Mouse (Mus musculus) heart, postnatal 36 days (tissue): ENCODE data around the gene Synm. TPM values are rescaled to one million over a fixed set of nuclear protein-coding genes. Genes with fewer than 3 reads are reported as not detected.

Source experiments
- DNase-seq, 2 experiments: peaks; one replicate each; pipeline ENCODE4 v3.0.0; 2021 to 2022
- intact Hi-C: fragments of 180-260 bp; cut with DNase I; formaldehyde crosslinking; loops from one replicate; pipeline ENCODE4 v1.15.1; 2025
- total RNA-seq, 2 experiments: library from RNA; stranded (reverse); gene quantifications; 2 replicates each; pipeline ENCODE4 v1.2.3; 2021

Synm gene
- total RNA-seq, 2 experiments from 2014 or later = 8.9 to 9.7 TPM

GRCm38 (mm10) chr7:67755366-67755765 lies 4.2 kb downstream of the Synm start:
- no peak for DNase-seq
- intact Hi-C loops = loop anchor here (10.0 kb wide), 2 partner anchors 51 to 531 kb away; partner anchors contain the start of gene Lysmd4

- intact Hi-C loops = loop anchor here (10.0 kb wide), 2 partner anchors 50 to 530 kb away; partner anchors contain the start of gene Lysmd4
- peak; percentile 45 to 47 for DNase-seq
Measured at GRCm38 (mm10) chr7:67754606-67755005, 4.9 kb downstream of the Synm start.

GRCm38 (mm10) chr7:67749441-67750239 lies 9.9 kb downstream of the Synm start:
- intact Hi-C loops = loop anchor here (10.0 kb wide), 2 partner anchors 45 to 525 kb away; partner anchors contain the start of gene Lysmd4
- DNase-seq = no peak

- intact Hi-C loops = no loop called here
- no peak for DNase-seq
Measured at GRCm38 (mm10) chr7:67747731-67748305, 11.7 kb downstream of the Synm start.

DNA sequence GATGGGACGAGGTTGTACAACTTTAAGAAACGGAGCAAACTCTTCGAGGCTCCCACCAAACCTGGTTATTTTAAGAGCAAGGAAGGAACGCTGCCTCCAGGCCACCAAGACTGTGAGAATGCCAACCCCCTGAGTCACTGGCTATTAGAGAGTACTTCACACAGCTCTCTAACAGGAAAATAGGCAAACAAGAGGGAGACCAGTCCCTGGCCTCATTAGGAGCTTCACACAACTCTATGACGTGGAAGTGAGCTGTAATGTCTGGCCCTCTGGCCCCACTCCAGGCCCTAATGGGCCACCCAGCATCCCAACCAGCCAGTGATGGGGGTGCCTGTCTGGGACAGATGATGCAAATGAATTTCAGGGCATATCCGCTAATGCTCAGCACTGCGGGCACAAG lies 17.8 kb downstream of the Synm start:
- intact Hi-C loops = no loop called here

DNA sequence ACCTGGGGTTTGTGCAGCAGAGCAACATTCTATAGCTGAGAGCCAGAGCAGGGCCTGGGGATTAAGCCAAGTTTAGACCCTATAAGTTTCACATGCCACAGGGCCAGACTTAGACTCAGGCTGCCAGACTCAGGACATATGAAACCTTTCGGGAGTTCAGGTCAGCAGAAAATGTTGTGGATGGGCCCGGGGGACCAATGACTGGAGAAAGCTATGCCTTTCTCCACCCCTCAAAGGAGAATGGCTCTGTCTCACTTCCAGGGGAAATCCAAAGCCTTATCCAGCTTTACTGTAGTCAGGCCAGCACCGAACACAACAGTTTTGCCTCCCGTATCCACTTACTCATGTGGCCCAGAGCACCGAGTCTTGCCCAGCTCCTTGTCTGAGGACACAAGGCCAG lies 18.7 kb downstream of the Synm start:
- intact Hi-C loops = no loop called here
- no peak for DNase-seq

More for the DNA sequence above, 17.8 kb downstream of the Synm start:
- DNase-seq = peak in 1 of 2 experiments; percentile 18

GRCm38 (mm10) chr7:67740382-67740781 lies 19.2 kb downstream of the Synm start:
- intact Hi-C loops = no loop called here
- DNase-seq = peak in 1 of 2 experiments; percentile 23

GRCm38 (mm10) chr7:67732276-67732675 lies 27.3 kb downstream of the Synm start:
- no peak for DNase-seq
- intact Hi-C loops = no loop called here

DNA sequence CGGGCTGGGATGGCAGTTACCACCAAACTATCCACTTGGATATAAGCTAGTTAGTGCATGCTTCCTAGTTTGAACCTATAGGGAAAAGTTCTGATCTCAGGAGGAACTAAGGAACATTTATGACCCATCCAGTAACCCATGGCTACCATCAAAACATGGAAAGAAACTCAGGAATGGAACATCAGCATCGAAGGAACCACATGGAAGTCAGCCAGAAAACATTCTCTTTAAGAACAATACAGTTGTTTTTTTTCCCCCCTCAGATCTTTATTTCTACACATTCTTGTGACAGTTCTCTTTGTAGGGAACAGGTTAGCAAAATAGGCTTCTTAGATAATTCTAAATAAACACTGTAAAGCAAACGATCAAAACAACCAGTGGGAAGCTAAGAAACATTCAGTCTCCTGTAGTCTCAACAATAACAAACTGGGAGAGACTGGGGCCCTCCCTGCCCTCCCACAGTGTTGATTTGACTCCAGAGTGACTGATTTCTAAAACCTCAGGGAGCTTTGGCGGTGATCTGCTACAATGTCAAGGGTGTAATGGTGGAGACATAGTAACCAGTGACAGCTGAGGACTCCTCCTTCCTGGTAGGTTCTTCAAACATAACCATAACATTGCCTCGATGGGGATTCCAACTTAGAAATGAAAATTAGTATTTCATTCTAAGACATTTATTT lies 29.0 kb downstream of the Synm start:
- intact Hi-C loops = no loop called here
- no peak for DNase-seq

- no peak for DNase-seq
- intact Hi-C loops = no loop called here
Measured at GRCm38 (mm10) chr7:67728809-67729208, 30.7 kb downstream of the Synm start.

DNA sequence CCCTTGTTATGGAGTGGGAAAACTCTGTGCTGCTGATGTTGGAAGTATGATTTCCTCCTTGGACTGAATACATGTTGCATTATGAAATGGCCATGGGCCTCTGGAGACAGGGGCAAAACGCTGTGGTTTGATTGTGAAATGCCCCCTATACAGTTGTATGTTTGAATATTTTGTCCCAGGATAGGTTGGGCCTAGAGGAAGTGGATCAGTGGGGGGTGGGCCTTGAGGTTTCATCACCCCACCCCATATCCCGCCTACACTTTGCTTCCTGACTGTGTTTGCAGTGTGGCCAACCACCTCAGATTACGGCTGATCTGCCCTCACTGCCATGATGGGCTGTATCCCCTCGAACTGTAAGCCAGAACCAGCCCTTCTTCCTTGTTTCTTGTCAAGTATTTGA lies 31.3 kb downstream of the Synm start:
- DNase-seq = no peak
- intact Hi-C loops = no loop called here

DNA sequence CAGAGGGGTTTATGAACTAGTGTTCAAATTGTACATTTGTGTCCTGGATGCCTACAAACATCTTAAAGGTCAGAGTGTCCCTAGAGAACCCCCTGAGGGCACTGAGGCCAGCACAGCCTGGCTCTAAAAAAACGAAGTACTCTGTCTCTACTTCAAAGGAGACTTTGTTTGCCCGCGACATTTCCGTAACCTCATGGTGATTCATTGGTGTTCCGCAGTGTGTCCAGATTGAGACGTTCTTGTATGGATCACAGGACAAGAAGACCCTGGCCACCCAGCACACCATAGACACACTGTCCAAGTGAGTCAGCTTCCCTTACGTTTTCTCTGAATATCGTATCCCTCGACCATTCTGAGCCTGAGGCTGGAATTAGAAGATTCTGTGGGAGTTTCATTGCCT lies 34.5 kb downstream of the Synm start:
- intact Hi-C loops = loop anchor here (2.0 kb wide), 1 partner anchor 34 kb away; the partner anchor contains the start of gene Synm
- no peak for DNase-seq

DNA sequence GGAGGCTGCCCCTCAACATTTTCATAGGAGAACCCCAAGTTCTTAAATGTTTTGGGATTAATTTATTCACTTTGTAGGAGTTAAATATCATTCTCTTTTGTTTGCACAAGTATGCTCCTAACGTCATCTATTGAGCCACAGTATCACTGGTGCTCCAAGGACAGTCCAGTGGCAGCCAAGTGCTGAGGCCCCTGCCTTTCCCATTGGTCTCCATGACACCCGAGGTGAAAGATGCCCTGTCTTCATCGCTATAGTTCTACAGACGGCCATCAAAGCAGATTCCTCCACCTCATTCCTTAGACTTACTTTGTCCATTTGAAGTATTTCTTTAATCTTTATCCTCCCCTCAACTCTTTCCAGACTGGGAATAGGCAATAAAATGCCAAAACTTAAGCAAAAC lies 35.0 kb downstream of the Synm start:
- intact Hi-C loops = loop anchor here (2.0 kb wide), 1 partner anchor 34 kb away; the partner anchor contains the start of gene Synm
- DNase-seq = no peak

GRCm38 (mm10) chr7:67722163-67722562 lies 37.4 kb downstream of the Synm start:
- intact Hi-C loops = no loop called here

DNA sequence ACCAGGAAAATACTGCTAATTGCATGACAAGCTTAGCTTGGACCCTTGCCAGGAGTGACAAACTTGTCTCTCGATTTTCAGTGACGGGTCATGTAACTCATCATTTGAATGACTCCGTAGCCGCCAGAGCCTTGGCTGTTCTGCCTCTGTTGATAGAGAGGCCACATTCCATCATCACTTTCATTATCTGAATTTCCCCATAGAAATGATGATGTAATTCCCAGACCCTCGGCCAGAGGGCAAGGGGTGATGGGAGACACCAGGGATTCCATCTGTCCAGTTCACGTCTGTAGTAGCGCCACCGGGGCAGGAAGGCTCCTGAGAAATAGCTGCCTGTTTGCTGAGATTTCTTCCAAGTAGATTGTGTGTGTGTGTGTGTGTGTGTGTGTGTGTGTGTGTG lies 40.7 kb downstream of the Synm start:
- intact Hi-C loops = no loop called here
- no peak for DNase-seq

More at GRCm38 (mm10) chr7:67722163-67722562, 37.4 kb downstream of the Synm start:
- DNase-seq = no peak

- DNase-seq = no peak
- intact Hi-C loops = no loop called here
Measured at GRCm38 (mm10) chr7:67717520-67717919, 42.0 kb downstream of the Synm start.

- intact Hi-C loops = no loop called here
- no peak for DNase-seq
Measured at GRCm38 (mm10) chr7:67716925-67717324, 42.6 kb downstream of the Synm start.

DNA sequence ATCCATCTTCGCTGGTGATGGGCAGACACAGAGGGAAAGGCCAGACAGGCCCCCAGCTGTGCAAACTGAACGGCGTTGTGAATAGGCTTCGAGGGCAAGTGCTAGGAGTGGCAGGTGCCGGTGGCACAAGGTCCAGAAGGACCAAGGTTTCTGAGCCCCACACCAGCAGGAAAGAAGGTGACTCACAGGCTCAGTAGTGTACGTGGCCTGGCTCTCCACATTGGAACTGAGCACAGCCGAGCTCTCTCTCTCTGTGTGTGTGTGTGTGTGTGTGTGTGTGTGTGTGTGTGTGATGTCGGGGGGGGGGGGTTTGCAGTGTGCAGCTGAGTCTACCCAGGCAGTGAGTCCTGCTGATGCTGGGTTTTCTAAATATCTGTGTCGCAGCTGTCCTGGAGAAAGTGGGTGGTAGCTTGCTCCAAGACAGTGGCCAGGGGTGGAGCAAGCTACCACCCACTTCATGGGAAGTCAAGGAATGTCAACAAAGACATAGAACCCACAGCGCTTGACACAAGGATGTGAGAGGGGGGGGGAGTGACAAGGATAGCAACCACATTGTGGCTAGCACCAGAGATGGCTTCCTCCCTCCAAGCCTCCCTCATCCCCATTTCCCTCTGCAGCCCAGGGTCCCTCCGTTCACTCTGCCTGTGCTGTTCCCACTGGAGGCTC lies 43.2 kb downstream of the Synm start:
- no peak for DNase-seq
- intact Hi-C loops = no loop called here

DNA sequence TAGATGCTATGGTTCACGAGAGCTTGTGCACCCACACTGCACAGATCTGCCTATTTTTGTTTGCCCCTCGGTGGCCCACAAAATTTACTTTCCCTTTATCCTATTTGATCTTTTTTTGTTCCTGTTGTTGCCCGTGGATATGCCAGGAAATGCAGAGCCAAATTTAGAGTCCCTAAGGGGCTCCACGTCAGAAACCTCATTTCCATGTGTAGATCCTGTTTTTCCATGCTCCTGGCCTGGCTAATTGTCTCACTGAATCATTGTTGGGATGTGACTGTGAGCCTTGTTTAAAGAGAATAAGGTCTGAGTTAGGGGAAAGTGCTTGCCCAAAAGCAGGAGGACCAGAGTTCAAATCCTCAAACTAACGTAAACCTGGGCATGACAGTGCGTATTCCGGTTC lies 44.4 kb downstream of the Synm start:
- intact Hi-C loops = no loop called here
- peak in 1 of 2 experiments; percentile 18 for DNase-seq

- intact Hi-C loops = no loop called here
- DNase-seq = peak; percentile 35 to 48
Measured at GRCm38 (mm10) chr7:67713820-67714510, 45.6 kb downstream of the Synm start.
